Mouse (Mus musculus): Measurements from ENCODE around the gene Ppbp.

Gene Ppbp

GRCm38 (mm10) chr5:90768218-90768617 is at the start of gene Ppbp:
Ppbp (plus strand) TSS chr5:90768518.
- no peak for DNase-seq (ENCODE audit: low read depth, low spot score)

DNA sequence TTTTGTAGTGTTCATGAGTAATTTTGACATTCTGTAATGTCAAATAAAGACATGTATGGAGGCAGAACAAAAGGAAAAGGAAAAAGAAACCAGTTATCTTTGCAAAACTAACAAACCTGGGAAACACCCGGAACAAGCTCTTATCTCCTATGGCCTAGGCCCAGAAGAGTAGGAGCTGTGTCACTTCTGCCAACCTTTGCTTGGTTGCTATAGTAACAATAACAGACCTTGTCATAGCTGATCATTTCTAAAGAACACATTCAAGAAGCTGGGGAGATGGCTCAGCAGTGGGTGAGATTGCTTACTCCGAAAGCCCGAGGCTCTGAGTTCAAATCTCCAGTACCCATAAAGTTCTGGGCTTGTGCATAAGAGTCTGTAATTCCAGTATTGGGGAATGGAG is 45.7 kb upstream of the Ppbp start:
- no peak for DNase-seq (ENCODE audit: low read depth, low spot score)

- DNase-seq (ENCODE audit: low read depth, low spot score): no peak
Measured at GRCm38 (mm10) chr5:90728254-90728653, 40.1 kb upstream of the Ppbp start.

DNA sequence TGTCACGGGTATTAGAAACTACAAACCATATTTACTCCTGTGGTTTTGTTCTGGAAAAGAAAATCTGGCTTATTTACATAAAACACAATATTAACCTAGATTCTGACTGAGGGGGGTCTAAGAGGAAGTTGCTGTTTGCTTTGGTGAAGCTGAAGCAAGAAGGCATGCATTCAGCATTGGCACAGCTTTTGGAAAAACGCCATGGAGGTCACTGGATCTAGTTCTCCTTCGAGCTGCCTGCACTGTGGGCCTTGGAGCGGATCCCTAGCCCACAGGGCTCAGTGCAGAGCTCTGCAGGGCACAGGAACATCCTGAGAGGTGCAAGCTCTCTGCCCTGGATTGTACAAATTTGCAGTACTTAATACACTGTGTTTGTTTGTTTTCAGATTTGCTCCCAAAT is 36.8 kb upstream of the Ppbp start:
- DNase-seq (ENCODE audit: low read depth, low spot score): no peak

- peak; percentile 33 for DNase-seq (ENCODE audit: low read depth, low spot score)
Measured at GRCm38 (mm10) chr5:90742029-90742428, 26.3 kb upstream of the Ppbp start.

- no peak for DNase-seq (ENCODE audit: low read depth, low spot score)
Measured at GRCm38 (mm10) chr5:90753934-90754333, 14.4 kb upstream of the Ppbp start.

DNA sequence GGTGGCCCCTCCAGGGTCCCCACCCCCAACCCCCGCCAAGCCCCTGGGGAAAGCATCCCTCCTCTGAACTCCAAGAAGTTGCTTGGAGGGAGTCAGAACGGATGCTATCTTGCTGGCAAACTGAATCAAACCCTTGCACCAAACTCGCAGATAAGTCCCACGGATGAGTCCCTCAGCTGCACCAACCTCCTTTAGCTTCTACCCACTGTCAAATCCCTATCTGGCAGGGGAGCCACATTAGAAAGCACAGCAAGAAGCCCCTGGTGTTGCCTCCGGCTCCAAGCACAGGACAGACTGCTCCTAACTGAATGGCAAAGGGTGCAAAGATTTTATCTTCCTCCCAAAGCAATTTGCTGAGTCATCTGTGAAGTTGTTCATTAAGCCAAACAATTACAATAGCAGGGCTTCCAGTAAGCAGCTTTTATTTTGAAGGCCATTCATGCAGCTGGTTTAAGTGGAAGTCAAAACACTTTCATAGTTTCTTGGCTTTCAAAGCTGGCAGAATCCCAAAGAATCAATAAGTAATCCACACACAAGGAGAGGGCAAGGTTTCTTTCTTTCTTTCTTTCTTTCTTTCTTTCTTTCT is 10.2 kb upstream of the Ppbp start:
- no peak for DNase-seq (ENCODE audit: low read depth, low spot score)

DNA sequence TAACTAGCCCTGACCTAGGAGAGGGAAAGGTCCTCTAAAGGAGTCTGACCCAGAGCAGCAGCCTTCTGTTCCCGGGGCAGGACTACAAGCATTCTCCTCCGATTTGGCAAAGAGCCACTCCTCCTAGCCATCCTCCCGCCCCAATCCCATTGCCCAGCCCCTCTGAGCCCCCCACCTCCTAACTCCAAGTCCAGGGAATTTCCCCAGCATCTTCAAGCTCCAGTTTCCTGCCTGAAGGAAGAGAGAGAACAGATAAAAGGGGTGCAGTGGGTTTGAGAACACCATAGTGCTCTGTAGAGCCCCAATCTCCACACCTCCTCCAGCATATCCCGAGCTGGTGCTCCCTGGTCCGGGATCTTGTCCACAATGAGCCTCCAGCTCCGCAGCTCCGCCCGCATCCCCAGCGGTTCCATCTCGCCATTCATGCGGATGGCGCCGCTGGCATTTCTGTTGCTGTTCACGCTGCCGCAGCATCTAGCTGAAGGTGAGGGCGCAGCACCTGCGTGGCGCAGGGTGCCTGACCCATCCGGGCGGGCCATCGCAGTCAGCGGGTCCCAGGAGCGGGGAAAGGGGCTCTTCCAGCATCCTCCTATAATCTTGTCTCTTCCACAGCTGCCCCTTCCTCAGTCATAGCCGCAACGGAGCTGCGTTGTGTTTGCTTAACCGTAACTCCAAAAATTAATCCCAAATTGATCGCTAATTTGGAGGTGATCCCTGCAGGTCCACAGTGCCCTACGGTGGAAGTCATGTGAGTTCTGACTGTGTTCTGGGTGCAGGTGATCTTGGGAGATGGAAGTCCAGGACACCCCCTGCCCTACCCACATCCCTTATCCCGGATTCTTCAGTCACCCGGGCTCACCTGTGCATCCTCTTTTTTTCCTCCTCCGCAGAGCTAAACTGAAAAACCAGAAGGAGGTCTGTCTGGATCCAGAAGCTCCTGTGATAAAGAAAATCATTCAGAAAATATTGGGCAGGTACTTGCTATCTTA is 8.9 kb upstream of the Ppbp start, which contains the start of gene Cxcl5:
Gene Cxcl5, plus strand, starts transcription at position 284 of the 989 bp plus-strand sequence.
- no peak for DNase-seq (ENCODE audit: low read depth, low spot score)

DNA sequence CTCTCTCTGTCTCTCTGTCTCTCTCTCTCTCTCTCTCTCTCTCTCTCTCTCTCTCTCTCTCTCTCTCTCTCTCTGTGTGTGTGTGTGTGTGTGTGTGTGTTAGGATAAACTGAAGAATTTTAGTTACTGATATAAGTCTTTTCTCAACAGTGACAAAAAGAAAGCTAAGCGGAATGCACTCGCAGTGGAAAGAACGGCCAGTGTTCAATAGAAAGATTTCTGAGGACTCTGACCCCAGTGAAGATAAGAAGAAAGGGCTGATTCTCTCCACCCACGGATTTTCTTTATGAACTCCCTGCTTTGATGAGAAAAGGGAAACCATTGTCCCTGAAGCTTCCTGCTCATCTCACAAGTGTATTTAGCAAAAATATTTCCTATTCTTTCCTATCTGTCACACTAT is 8.0 kb upstream of the Ppbp start:
- DNase-seq (ENCODE audit: low read depth, low spot score): no peak

- DNase-seq (ENCODE audit: low read depth, low spot score): no peak
Measured at GRCm38 (mm10) chr5:90760844-90761243, 7.5 kb upstream of the Ppbp start.

- DNase-seq (ENCODE audit: low read depth, low spot score): no peak
Measured at GRCm38 (mm10) chr5:90761834-90762233, 6.5 kb upstream of the Ppbp start.

- no peak for DNase-seq (ENCODE audit: low read depth, low spot score)
Measured at GRCm38 (mm10) chr5:90763912-90764665, 4.2 kb upstream of the Ppbp start.

- DNase-seq (ENCODE audit: low read depth, low spot score): no peak
Measured at GRCm38 (mm10) chr5:90765821-90766606, 2.3 kb upstream of the Ppbp start.

GRCm38 (mm10) chr5:90771369-90771768 is 3.1 kb downstream of the Ppbp start:
- DNase-seq (ENCODE audit: low read depth, low spot score): no peak

GRCm38 (mm10) chr5:90771880-90772653 is 3.7 kb downstream of the Ppbp start, which contains the start of gene Pf4:
Pf4 (plus strand) TSS chr5:90772435.
- no peak for DNase-seq (ENCODE audit: low read depth, low spot score)

- no peak for DNase-seq (ENCODE audit: low read depth, low spot score)
Measured at GRCm38 (mm10) chr5:90775562-90775961, 7.2 kb downstream of the Ppbp start.

GRCm38 (mm10) chr5:90777621-90778020 is 9.3 kb downstream of the Ppbp start:
- no peak for DNase-seq (ENCODE audit: low read depth, low spot score)

DNA sequence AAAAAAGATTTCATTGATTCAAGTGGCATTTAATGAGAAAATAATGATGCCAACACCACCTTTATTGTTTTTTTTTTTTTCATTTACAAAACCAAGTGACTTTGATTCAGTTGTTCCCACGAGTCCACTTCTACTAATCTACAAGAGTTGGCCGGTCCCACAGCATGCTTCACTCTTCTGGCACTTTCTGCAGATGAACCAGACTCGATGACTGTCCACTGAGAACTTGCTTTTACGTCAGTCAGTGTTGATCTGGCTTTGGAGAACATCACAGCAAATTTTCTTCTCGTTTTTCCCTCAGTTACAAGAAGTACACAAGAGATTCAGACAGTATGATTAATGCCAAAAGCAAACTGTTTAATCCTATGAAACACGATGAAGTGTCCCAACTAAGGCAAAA is 10.5 kb downstream of the Ppbp start:
- no peak for DNase-seq (ENCODE audit: low read depth, low spot score)

DNA sequence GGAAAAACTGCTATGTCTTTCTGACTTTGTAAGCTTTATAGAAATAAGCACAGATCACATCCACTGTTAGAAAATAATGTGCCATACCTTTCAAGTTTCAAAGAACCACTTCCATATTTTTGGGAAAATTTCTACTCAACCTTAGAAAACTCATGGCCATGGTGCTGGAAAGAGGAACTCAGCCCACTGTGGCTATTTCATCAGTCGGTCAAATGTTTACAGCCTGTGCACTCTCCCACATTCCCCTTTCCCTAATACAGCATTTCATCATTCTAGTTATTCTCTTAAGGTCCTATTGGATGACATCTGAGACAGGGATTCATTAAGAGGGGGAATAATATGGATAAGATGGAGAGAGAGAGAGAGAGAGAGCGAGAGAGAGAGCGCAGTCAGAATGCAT is 15.4 kb downstream of the Ppbp start:
- no peak for DNase-seq (ENCODE audit: low read depth, low spot score)
